Mouse (Mus musculus) cortical plate, adult 2 months (tissue): ENCODE results near the gene Galnt2. TPM values are rescaled to one million over a fixed set of nuclear protein-coding genes. Genes with fewer than 3 reads are reported as not detected.

Experiments
- H3K27ac ChIP-seq: fragments of 200-500 bp; 2 replicates; pipeline ENCODE4 v1.5.1; 2012; ENCODE audit warnings: low read length, control low read depth, inconsistent platforms; ENCODE audit not compliant: insufficient read depth
- H3K4me1 ChIP-seq: fragments of 200-500 bp; 2 replicates; pipeline ENCODE4 v1.6.1; 2011; ENCODE audit warnings: low read length; ENCODE audit not compliant: control insufficient read depth, insufficient read depth
- H3K4me3 ChIP-seq: fragments of 200-500 bp; 2 replicates; pipeline ENCODE4 v1.5.1; 2011; ENCODE audit warnings: mild to moderate bottlenecking, low read length, control low read depth; ENCODE audit not compliant: insufficient read depth
- CTCF ChIP-seq: fragments of 200-500 bp; IDR thresholded peaks from 2 replicates; pipeline ENCODE4 v1.5.1; 2011; ENCODE audit warnings: mild to moderate bottlenecking, control low read depth, low read length; ENCODE audit not compliant: insufficient read depth; ENCODE audit errors: extremely low read depth
- POLR2A ChIP-seq: fragments of 200-500 bp; IDR thresholded peaks from 2 replicates; pipeline ENCODE4 v1.6.1; 2011; ENCODE audit warnings: mild to moderate bottlenecking, low read length, control low read depth; ENCODE audit not compliant: insufficient read depth; ENCODE audit errors: extremely low read depth
- polyA plus RNA-seq: library from polyadenylated mRNA; depleted of rRNA; stranded (reverse); fragments of >200 nt; gene quantifications from 2 replicates; pipeline ENCODE4 v1.2.3, GENCODE M21; 2012

Galnt2 gene
- polyA plus RNA-seq, 1 experiment = 25.3 TPM

GRCm38 (mm10) chr8:124312228-124312627, 81.0 kb downstream of the Galnt2 start:
- Histone ChIP-seq H3K4me3 (no peak overlapping the region), H3K4me1 (peaks cover 7% of the 10 kb centered on the region; the same call in 1 of the 2 replicates), H3K27ac (no peak overlapping the region)
- TF ChIP-seq POLR2A = no peak
- no peak for TF ChIP-seq CTCF

GRCm38 (mm10) chr8:124314803-124315202, 83.6 kb downstream of the Galnt2 start:
- Histone ChIP-seq H3K4me3 (no peak overlapping the region), H3K4me1 (peaks cover 10% of the 10 kb centered on the region; the same call in 1 of the 2 replicates), H3K27ac (no peak overlapping the region)
- no peak for TF ChIP-seq POLR2A
- TF ChIP-seq CTCF = peak; percentile 33; the same call in 1 of the 2 replicates

DNA sequence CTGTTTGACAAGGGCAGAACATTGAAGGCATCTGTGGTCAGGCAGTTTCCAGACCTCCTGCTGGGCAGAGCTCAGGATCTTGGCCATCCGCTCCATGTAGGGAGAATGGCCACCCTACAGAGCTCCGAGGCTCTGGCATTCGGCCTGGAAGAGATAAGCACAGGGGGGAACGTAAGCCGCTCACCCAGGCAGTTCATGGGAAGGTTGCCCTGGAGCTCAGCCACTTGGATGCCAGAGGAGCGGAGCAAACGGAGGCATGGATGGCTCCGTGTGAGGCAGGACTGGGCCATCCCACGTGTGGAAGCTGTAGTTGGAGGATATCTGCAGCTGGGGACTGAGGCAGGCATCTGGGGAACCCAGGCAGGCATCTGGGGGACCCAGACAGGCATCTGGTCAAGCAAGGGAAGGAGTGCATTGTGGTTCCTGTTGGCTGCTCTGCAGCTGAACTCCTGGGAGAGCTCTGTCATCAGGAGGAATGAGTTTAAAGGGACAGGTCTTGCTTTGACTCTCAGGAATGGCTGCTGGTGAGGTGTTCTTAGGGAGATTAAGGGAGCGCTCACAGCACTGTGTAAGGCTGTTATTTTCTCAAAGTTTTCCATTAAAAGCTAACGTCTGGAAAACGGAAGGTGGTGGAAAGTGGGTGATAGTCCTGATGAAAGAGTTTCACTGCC, 85.4 kb downstream of the Galnt2 start:
- H3K4me3 ChIP-seq = no peak overlapping the region
- H3K27ac ChIP-seq = no peak overlapping the region
- peaks cover 10% of the 10 kb centered on the region; the same call in 1 of the 2 replicates for H3K4me1 ChIP-seq
- no peak for TF ChIP-seq CTCF
- TF ChIP-seq POLR2A = no peak

DNA sequence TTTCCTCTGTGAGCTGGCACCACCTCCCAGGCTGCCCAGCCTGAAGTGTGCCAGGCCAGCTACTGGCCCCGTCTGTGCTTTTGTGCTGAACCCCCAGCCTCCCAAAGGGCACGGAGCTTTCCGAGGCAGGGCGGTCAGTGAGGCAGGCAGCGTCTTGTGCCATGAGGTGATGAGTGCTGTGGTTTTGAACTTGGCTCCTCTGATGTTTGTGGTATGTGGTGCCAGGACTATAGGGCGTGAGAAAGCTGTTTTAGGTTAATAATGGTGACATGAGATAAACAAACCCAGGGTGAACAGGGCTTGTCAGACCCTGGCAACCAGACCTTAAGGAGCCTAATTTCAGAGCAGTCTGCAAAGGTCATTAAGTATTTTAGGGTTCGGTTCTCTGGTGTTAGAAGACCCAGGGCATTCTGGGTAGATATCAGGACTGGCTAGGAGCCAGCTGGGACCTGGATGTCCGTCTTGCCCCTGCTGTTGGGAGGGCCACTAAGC, 86.0 kb downstream of the Galnt2 start:
- peak overlapping the region; percentile 21; the same call in 1 of the 2 replicates for H3K27ac ChIP-seq
- H3K4me3 ChIP-seq = no peak overlapping the region
- TF ChIP-seq POLR2A = no peak
- TF ChIP-seq CTCF = no peak
- peaks cover 10% of the 10 kb centered on the region for H3K4me1 ChIP-seq

DNA sequence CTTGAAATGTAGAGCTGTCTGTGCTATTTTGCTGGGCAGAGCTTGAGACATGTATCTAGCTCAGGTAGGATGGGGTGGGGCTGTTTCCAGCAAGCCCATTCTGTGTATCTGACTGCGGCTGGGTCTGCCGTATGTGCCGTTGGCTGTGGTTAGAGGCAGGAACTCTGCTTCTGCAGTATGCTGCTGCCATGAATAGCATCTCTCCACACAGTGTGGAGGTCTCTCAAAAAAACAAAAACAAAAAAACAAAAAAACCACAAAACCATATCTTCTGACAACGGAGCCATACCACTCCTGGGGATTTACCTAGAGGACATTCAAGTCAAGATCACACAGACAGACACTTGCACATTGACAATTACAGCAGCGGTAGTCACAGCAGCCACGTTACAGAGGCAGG, 86.6 kb downstream of the Galnt2 start:
- H3K4me3 ChIP-seq = no peak overlapping the region
- peaks cover 12% of the 10 kb centered on the region for H3K4me1 ChIP-seq
- TF ChIP-seq POLR2A = no peak
- TF ChIP-seq CTCF = no peak
- no peak overlapping the region for H3K27ac ChIP-seq

GRCm38 (mm10) chr8:124318612-124319315, 87.6 kb downstream of the Galnt2 start:
- Histone ChIP-seq H3K4me3 (no peak overlapping the region), H3K4me1 (peaks cover 16% of the 10 kb centered on the region), H3K27ac (no peak overlapping the region)
- TF ChIP-seq CTCF = no peak
- no peak for TF ChIP-seq POLR2A

GRCm38 (mm10) chr8:124319316-124319652, 88.1 kb downstream of the Galnt2 start:
- no peak overlapping the region for H3K4me3 ChIP-seq
- H3K4me1 ChIP-seq = peaks cover 14% of the 10 kb centered on the region
- TF ChIP-seq POLR2A = no peak
- no peak for TF ChIP-seq CTCF
- no peak overlapping the region for H3K27ac ChIP-seq

DNA sequence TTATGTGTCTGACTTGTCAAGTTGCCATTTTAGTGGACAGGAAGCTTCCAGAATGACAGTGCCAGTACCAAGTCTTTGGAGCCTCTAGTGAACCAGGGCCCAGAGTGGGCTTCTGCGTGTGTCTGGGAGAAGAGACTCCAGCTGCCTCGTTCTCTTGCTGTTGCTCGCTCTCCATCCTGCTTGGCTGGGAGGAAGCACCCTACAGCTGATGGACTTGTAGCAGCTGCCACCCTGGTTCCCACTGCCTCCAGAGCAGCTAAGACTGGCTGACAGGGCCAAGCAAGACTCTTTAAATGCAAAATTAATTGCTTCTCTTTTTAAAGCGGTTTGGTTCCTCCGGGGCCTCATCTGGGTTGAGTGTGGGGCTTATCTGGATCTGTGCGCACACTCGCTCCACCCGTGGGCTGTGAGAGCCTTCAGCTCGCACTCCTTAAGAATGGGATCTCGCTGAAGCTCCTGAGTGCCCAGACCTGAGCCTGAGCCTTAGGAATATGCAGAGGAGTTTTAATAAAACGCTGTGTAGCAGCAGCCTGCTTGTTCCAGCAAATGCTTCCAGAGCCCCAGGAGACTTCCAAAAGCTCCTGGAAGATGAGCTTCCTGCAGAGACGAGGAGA, 90.1 kb downstream of the Galnt2 start:
- Histone ChIP-seq H3K27ac (no peak overlapping the region), H3K4me3 (no peak overlapping the region), H3K4me1 (peaks cover 12% of the 10 kb centered on the region)
- TF ChIP-seq POLR2A = no peak
- TF ChIP-seq CTCF = no peak

DNA sequence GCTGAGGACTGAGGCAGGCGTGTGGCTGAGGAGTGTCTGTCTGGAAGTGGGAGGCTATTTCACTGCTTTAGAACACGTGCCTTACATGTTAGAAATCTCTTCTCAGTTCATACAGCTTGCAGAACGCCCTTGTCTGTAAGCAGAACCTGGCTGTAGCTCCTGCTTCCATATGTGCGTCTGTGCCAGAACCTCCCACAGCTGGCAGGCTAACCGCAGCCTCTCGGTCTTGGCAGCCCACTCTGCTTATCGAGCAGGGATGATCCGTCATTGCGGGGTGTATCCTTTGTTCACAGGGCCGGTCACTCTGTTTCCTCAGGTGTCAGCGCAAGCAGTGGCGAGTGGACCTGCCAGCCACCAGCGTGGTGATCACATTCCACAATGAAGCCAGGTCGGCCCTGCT, 92.2 kb downstream of the Galnt2 start:
- Histone ChIP-seq H3K27ac (no peak overlapping the region), H3K4me3 (no peak overlapping the region), H3K4me1 (peaks cover 6% of the 10 kb centered on the region)
- TF ChIP-seq CTCF = no peak
- TF ChIP-seq POLR2A = no peak

GRCm38 (mm10) chr8:124328259-124328658, 97.1 kb downstream of the Galnt2 start:
- Histone ChIP-seq H3K4me3 (no peak overlapping the region), H3K4me1 (no peaks in the 10 kb centered on the region), H3K27ac (no peak overlapping the region)
- TF ChIP-seq CTCF = no peak
- TF ChIP-seq POLR2A = no peak

GRCm38 (mm10) chr8:124329690-124330089, 98.5 kb downstream of the Galnt2 start:
- Histone ChIP-seq H3K4me3 (no peak overlapping the region), H3K27ac (no peak overlapping the region), H3K4me1 (no peaks in the 10 kb centered on the region)
- TF ChIP-seq CTCF (no peak), POLR2A (no peak)
